In the genomic region with DNA sequence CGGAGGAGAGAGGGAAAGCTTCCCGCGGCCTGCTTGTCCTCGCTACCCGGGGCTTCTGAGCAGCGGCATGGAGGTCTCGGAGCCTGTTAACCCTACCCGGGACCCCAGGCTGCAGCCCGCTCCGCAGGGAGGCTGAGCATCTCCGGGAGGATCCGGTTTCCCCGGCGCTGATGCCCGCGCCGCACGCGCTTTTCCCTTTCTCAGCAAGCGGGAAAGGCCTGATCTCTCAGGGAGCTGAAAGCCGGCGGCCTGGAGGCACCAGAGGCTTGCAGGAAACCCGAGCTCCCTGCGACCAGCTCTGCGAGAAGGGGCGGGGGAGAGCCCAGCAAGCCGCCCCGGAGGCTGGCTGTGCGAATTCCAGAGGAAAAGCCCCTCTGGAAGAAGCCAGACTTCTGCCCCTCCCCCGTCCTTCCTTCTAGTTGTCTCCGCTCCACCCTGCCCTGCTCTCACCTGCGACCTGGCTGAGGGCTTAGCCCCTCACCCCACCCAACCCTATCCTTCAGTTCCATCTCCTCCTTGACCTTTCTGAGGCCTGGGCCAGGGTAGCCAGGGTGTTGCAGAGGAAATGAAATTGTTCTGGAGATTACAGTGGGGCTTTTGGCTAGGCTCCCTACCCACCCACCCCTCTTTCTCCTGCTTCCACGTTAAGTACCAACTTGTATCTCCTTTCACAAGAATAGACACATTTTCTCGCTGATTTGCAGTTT, we compare ENCODE assay signal across 9 mouse cellular contexts. TPM values are rescaled to one million over a fixed set of nuclear protein-coding genes. Genes with fewer than 3 reads are reported as not detected.
DNase-seq lines count a peak whose midpoint lies in the region; ATAC-seq and TF ChIP-seq lines count a peak whose summit lies in the region.
"Had no signal": no experiment of that assay in that cellular context is flagged by ENCODE, and none has a peak within 500 bp of the region (broad histone marks: within the 10 kb centered on the region; RNA-seq: fewer than 3 reads in every experiment).

No protein-coding gene starts in this region.

- H3K9me3 ChIP-seq in lung, postnatal 0 days (ENCODE audit: low read length), result no peaks in the 10 kb centered on the region

- TF ChIP-seq CTCF in heart, adult 2 months (IDR thresholded peaks at IDR 0.05), result no peak
- no peak for TF ChIP-seq CTCF in kidney, adult 2 months (conservative IDR thresholded peaks at IDR 0.05; ENCODE audit: insufficient read depth, insufficient read length, low read depth, low read length)
- no peak for TF ChIP-seq CTCF in lung, postnatal 0 days (IDR thresholded peaks at IDR 0.05)

- peak overlapping the region; percentile 97 for H3K4me2 ChIP-seq in lung, postnatal 0 days (replicated peaks; ENCODE audit: low read depth, low read length)

- peak overlapping the region; percentile 72 for H3K27ac ChIP-seq in heart, adult 2 months
- peak overlapping the region; percentile 56 for H3K27ac ChIP-seq in kidney, adult 2 months (ENCODE audit: insufficient read depth, low read depth, low read length)
- H3K27ac ChIP-seq in lung, postnatal 0 days (ENCODE audit: low read length), result no peak overlapping the region

- peak overlapping the region; percentile 63 for H3K4me3 ChIP-seq in heart, adult 2 months
- H3K4me3 ChIP-seq in kidney, adult 2 months (ENCODE audit: insufficient read depth, low read depth, low read length), result peak overlapping the region; percentile 31
- peak overlapping the region; percentile 52 for H3K4me3 ChIP-seq in lung, postnatal 0 days (ENCODE audit: low read depth, low read length)

- H3K79me2 ChIP-seq in heart, adult 2 months (replicated peaks; ENCODE audit: control insufficient read depth, insufficient read depth, low read length), result no peaks in the 10 kb centered on the region

- peak; percentile 55 for DNase-seq in right cerebral cortex, postnatal 14 days
- DNase-seq in right cerebral cortex, postnatal 36 days (ENCODE audit: low spot score in 2 of 2), result no peak
- peak; percentile 62 to 73 for DNase-seq in cerebellum, postnatal 14 days
- peak; percentile 64 to 78 for DNase-seq in heart, adult 2 months
- DNase-seq in kidney, adult 2 months, result peak; percentile 72
- DNase-seq in lung, postnatal 0 days (ENCODE audit: low spot score), result peak; percentile 60
- peak; percentile 64 for DNase-seq in testis, postnatal 10 days (ENCODE audit: low spot score)
- no peak for DNase-seq in frontal cortex, postnatal 36 days (ENCODE audit: low spot score in 2 of 2)

- TF ChIP-seq POLR2A in heart, adult 2 months (IDR thresholded peaks at IDR 0.05; ENCODE audit: insufficient read depth, low read depth, low read length), result no peak
- no peak for TF ChIP-seq POLR2A in kidney, adult 2 months (IDR thresholded peaks at IDR 0.05; ENCODE audit: low read depth, low read length)

- intact Hi-C loops in heart, adult 2 months (cut with DNase I), result loop anchor here (1.0 to 5.0 kb wide), 2 partner anchors 31 to 660 kb away; partner anchors contain the start of gene Spag6

- WGBS in heart, adult 2 months, result 9% methylated on average over 34 of the region's 34 CpGs
- WGBS in kidney, adult 2 months, result 13% methylated on average over 34 of the region's 34 CpGs
- WGBS in lung, postnatal 0 days, result 7% methylated on average over 29 of the region's 34 CpGs

- peaks cover 2% of the 10 kb centered on the region; the same call in 1 of the 2 replicates for H3K4me1 ChIP-seq in heart, adult 2 months (ENCODE audit: control insufficient read depth, insufficient read depth, low read length)
- peaks cover 11% of the 10 kb centered on the region; the same call in 1 of the 2 replicates for H3K4me1 ChIP-seq in kidney, adult 2 months (ENCODE audit: control insufficient read depth, insufficient read depth, low read length)
- peaks cover 3% of the 10 kb centered on the region; the same call in 1 of the 2 replicates for H3K4me1 ChIP-seq in lung, postnatal 0 days (ENCODE audit: insufficient read depth, low read depth, low read length)

- TF ChIP-seq EP300 in heart, adult 2 months (IDR thresholded peaks at IDR 0.05; ENCODE audit: insufficient read depth, low read depth, low read length), result no peak
- TF ChIP-seq EP300 in lung, postnatal 0 days (IDR thresholded peaks at IDR 0.05), result no peak

- peak overlapping the region; percentile 79 for H3K9ac ChIP-seq in heart, adult 2 months (ENCODE audit: low read depth, low read length)
- peak overlapping the region; percentile 62 for H3K9ac ChIP-seq in lung, postnatal 0 days (replicated peaks; ENCODE audit: low read depth)

- H3K27me3 ChIP-seq in heart, adult 2 months (ENCODE audit: control insufficient read depth, insufficient read depth, low read length), result no peaks in the 10 kb centered on the region
- H3K27me3 ChIP-seq in kidney, adult 2 months (replicated peaks; ENCODE audit: control insufficient read depth, insufficient read depth, low read length), result no peaks in the 10 kb centered on the region
- H3K27me3 ChIP-seq in lung, postnatal 0 days (replicated peaks; ENCODE audit: insufficient read depth, low read length), result no peaks in the 10 kb centered on the region

- ATAC-seq in lung, postnatal 0 days, result no peak

- H3K36me3 ChIP-seq in heart, adult 2 months (ENCODE audit: control insufficient read depth, insufficient read depth, low read length), result no peaks in the 10 kb centered on the region
- no peaks in the 10 kb centered on the region for H3K36me3 ChIP-seq in kidney, adult 2 months (ENCODE audit: control insufficient read depth, insufficient read depth, low read length)
- H3K36me3 ChIP-seq in lung, postnatal 0 days (ENCODE audit: insufficient read depth, low read length), result no peaks in the 10 kb centered on the region

RNA-seq across cellular contexts. Expression of gene A930004D18Rik, which starts 5.6 kb away (rescaled TPM):
- 1 to 10 TPM; 3.4 to 4.5 TPM for total RNA-seq in heart, adult 2 months (2021)
- polyA plus RNA-seq in heart, adult 2 months (2012; rRNA removed), result 2.2 and 3.9 TPM in 2 replicates
- polyA plus RNA-seq in kidney, adult 2 months (2012; rRNA removed), result 1.7 and 2.8 TPM in 2 replicates
- polyA plus RNA-seq in lung, postnatal 0 days (2015; fragmentation: Nextera tagmentation; extraction: Ambion mirVana), result 11.0 and 11.3 TPM in 2 replicates

RNA-seq across cellular contexts. Expression of gene Skida1, which starts 16.9 kb away (rescaled TPM):
- 1 to 10 TPM; 1.7 to 4.5 TPM for total RNA-seq in heart, adult 2 months (2021)
- 2.0 and 3.7 TPM in 2 replicates for polyA plus RNA-seq in heart, adult 2 months (2012; rRNA removed)
- 2.4 and 3.7 TPM in 2 replicates for polyA plus RNA-seq in kidney, adult 2 months (2012; rRNA removed)
- 2.5 and 3.0 TPM in 2 replicates for polyA plus RNA-seq in lung, postnatal 0 days (2015; fragmentation: Nextera tagmentation; extraction: Ambion mirVana)

RNA-seq across cellular contexts. Expression of gene Mllt10, which starts 23.1 kb away (rescaled TPM):
- total RNA-seq in heart, adult 2 months (2021), result 10 to 100 TPM; 32.5 to 32.8 TPM
- polyA plus RNA-seq in heart, adult 2 months (2012; rRNA removed), result 20.6 and 23.3 TPM in 2 replicates
- 29.3 and 32.7 TPM in 2 replicates for polyA plus RNA-seq in kidney, adult 2 months (2012; rRNA removed)
- polyA plus RNA-seq in lung, postnatal 0 days (2015; fragmentation: Nextera tagmentation; extraction: Ambion mirVana), result 35.1 and 38.9 TPM in 2 replicates

RNA-seq across cellular contexts. Expression of gene H2al2a, which starts 35.2 kb away (rescaled TPM):
- total RNA-seq in heart, adult 2 months (2021), result not detected
- polyA plus RNA-seq in heart, adult 2 months (2012; rRNA removed), result 0.51 TPM in 1 of 2 replicates, not detected in the other
- 0.41 TPM in 1 of 2 replicates, not detected in the other for polyA plus RNA-seq in kidney, adult 2 months (2012; rRNA removed)
- not detected in 2 replicates for polyA plus RNA-seq in lung, postnatal 0 days (2015; fragmentation: Nextera tagmentation; extraction: Ambion mirVana)
- total RNA-seq: neutrophil, adult 5-6 weeks had no signal

Comparison
In these comparisons a context has a peak if more than half of its experiments do, and no peak if none do; other contexts are left out.
1. DNase-seq: peak in right cerebral cortex, postnatal 14 days (single experiment), cerebellum, postnatal 14 days (2 of 2), heart, adult 2 months (2 of 2), kidney, adult 2 months (single experiment), lung, postnatal 0 days (single experiment) and testis, postnatal 10 days (single experiment); none in right cerebral cortex, postnatal 36 days (0 of 2) and frontal cortex, postnatal 36 days (0 of 2).
2. Peak in every context shown above with its lines, with median percentiles within 50 percentile points of each other: H3K4me3 ChIP-seq.